Mouse (Mus musculus) embryonic stem cell, embryonic (primary cell): Measurements from ENCODE around the gene Thbs4.

ENCODE experiments used
- CTCF ChIA-PET, 4 experiments: fragments of 300-600 bp in 2 of 4; fragments of 350-600 bp in 2 of 4; sonication (Branson Sonifier 250); formaldehyde crosslinking; loops; one replicate each; lab custom pipeline; 2022; ENCODE audit warnings: inconsistent platforms in 2 of 4; lab: Charles Lee
- POLR2A ChIA-PET, 4 experiments: fragments of 300-600 bp in 2 of 4; fragments of 350-600 bp in 2 of 4; sonication (Branson Sonifier 250); formaldehyde crosslinking; loops; one replicate each; lab custom pipeline; 2022; ENCODE audit warnings: antibody characterized with exemption in 4 of 4, inconsistent platforms in 1 of 4; lab: Charles Lee

The Thbs4 gene

DNA sequence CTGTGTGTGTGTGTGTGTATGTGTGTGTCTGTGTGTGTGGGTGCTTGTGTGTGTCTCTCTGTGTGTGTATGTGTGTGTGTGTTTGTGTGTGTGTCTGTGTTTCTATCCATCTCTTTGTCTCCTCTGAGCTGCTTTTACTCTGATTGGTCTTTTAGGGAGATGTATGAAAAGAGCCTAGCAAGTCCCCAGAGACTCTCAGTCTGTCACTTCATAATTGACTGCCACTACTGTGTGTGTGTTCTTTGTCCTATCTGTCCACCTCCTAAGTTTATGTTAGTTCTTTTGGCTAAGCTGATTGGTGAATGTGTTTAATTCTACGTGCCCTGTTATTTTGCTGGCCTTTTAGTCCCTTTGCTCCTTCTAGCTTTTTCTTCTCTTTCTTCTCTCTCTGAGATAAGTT is 58.9 kb downstream of the Thbs4 start:
- ChIA-PET CTCF (no interaction called here), POLR2A (no interaction called here)

DNA sequence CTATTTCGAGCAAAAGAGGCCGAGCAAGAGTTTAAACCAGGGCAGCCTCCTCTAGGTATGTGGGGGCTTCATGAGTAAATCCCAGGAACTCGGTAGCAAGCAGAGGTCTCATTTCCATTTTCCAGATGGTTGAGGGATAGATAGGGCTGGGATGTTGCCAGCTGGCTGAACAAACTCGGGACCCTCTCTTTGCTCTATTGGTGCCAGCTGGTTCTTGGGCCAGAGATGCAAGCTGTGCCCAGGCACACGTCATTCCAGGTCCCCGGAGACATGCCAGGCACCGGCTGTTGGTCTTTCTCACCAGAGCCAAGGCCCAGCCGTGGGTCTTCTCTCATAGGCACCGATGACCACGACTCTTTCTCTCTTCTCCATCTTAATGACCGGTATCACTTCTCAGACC is 60.9 kb downstream of the Thbs4 start:
- POLR2A ChIA-PET: interaction anchor here in 1 of 4 experiments (0.6 kb wide), 1 partner anchor 24 kb away, joined by 3 read pairs; no protein-coding TSS in a partner anchor
- CTCF ChIA-PET: interaction anchor here in 3 of 4 experiments (0.6 to 1.7 kb wide), 6 partner anchors 8 to 1598 kb away, joined by 3 to 5 read pairs (median 4); no protein-coding TSS in a partner anchor

DNA sequence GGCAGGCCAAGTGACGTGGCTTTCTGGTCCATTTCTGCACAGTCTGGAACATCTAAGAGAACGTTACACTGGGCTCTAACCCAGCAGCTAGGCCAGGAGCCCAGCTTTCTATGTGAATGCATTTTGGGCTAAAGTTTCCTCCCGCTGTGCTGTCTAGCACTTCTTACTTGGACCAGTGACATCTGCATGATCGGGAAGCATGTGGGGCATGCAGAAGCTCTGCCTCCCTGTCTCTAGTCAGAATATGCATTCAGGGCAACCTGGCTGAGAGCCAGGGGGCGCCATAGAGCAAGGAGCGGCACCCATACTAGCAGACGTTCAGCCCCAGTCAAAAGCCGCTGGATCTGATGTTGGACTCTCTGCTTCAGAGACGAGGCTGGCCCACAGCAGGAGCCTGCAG is 61.4 kb downstream of the Thbs4 start:
- POLR2A ChIA-PET: interaction anchor here in 2 of 4 experiments (0.6 to 1.9 kb wide), 4 partner anchors 25 to 768 kb away, joined by 3 to 4 read pairs (median 4); partner anchors contain the start of gene Serinc5 (in 2 of the 2)
- CTCF ChIA-PET: interaction anchor here (0.6 to 1.7 kb wide), 15 partner anchors 8 to 1599 kb away, joined by 3 to 5 read pairs (median 3); no protein-coding TSS in a partner anchor

DNA sequence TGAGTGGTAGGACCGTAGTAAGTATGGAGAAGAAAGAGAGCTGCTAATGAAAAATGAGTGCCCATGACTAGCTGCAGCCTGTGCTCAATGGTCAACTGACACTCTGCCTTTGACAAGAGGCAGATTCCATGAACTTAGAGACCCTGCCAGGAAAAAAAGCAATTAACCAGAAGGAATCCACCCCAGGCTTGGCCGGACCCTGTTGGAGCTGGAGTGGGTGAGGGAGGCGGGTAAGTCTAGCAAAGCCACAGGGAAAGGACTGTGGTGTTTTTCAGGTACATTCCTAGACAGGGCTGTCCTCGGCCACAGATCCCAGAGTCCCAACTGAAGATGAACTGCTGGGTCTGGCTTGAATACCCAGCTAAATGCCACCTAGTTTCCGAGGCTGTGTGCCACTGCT is 61.8 kb downstream of the Thbs4 start:
- POLR2A ChIA-PET: interaction anchor here in 2 of 4 experiments (0.5 to 1.9 kb wide), 4 partner anchors 122 to 1034 kb away, joined by 3 to 4 read pairs (median 4); partner anchors contain the start of gene Serinc5 (in 2 of the 2)
- CTCF ChIA-PET: interaction anchor here (0.6 to 1.7 kb wide), 14 partner anchors 8 to 1051 kb away, joined by 3 to 5 read pairs (median 4); no protein-coding TSS in a partner anchor

DNA sequence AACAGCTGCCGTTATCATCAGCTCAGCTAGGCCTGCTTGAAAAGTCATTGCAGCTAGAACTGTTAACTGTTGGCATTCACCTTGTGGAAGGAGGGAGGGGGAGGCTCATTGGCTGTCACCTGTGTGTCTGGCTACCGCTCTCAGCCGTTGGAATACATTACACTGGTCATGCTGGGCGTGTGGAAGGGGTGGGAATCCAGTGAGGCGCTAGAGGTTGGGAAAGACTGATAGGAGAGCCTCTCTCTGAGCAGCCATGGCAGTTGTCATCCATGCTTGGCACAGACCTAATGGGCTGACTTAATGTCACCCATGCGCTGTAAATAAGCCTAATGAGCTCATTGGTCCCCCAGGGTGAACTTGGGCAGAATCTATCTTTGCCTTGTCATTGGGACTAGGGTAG is 62.8 kb downstream of the Thbs4 start:
- ChIA-PET CTCF (interaction anchor here in 3 of 4 experiments (1.0 to 1.6 kb wide), 5 partner anchors 9 to 28 kb away, joined by 3 to 5 read pairs (median 4); no protein-coding TSS in a partner anchor), POLR2A (interaction anchor here in 2 of 4 experiments (0.6 to 1.9 kb wide), 3 partner anchors 121 to 412 kb away, joined by 4 to 6 read pairs (median 4); partner anchors contain the start of gene Serinc5 (in 2 of the 2))

DNA sequence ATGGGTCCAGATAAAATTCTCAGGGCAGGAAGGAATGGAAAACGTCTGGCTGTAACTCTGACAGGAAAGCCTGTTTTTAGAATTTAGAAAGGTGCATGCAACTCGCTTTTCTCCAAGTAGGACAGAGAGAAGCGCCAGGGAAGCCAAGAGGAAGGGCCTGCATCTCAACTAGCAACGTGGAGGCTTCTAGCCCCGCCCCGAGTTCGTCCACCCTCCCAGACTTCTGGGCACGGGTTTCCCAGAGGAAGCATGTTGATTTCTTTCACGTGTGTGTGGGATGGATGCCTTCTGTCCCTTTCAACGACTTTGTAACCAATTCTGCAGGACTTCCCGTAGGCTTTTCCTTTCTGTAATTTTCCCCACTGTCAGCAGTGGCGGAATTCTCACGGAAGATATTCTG is 64.8 kb downstream of the Thbs4 start:
- ChIA-PET CTCF (interaction anchor here in 2 of 4 experiments (0.9 to 1.6 kb wide), 2 partner anchors 11 to 22 kb away, joined by 3 read pairs; no protein-coding TSS in a partner anchor), POLR2A (no interaction called here)

DNA sequence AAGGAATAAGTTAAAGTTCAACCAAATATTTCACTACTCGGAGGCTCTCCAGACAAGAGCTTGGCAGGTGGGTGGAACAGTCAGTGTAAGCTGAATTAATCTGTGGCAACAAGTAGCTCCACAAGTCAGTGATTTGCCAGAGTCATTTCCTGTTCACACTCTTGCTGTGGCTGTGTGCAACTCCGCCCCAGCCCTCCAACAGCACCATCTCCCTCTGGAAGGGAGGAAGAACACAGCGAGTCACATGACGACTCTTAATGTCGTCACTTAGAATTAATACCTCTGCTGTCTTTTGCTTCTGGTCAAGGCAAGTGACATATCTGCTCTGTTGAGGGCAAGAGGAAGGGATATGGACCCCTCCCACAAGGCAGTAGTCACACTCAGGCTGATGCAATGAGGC is 72.2 kb downstream of the Thbs4 start:
- CTCF ChIA-PET: no interaction called here
- POLR2A ChIA-PET: no interaction called here

DNA sequence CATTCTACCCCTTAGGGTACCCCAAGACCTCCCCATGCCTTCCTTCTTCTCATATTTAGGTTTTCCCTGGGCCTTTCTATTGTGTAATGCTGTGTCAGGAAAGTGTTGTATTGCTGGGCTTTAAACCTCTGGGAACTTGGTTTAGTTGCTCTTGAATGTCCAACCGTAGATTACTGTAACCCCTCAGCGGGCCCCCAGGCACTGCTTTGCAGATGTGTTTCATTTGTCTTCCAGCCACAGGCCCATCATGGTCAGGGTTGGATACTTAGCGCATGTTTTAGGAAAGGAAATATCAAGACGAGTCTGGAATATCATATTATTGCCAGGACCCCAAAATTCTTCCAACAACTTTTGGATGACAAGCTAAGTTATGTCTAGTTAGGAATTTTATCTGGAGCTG is 73.6 kb downstream of the Thbs4 start:
- ChIA-PET POLR2A (no interaction called here), CTCF (no interaction called here)

DNA sequence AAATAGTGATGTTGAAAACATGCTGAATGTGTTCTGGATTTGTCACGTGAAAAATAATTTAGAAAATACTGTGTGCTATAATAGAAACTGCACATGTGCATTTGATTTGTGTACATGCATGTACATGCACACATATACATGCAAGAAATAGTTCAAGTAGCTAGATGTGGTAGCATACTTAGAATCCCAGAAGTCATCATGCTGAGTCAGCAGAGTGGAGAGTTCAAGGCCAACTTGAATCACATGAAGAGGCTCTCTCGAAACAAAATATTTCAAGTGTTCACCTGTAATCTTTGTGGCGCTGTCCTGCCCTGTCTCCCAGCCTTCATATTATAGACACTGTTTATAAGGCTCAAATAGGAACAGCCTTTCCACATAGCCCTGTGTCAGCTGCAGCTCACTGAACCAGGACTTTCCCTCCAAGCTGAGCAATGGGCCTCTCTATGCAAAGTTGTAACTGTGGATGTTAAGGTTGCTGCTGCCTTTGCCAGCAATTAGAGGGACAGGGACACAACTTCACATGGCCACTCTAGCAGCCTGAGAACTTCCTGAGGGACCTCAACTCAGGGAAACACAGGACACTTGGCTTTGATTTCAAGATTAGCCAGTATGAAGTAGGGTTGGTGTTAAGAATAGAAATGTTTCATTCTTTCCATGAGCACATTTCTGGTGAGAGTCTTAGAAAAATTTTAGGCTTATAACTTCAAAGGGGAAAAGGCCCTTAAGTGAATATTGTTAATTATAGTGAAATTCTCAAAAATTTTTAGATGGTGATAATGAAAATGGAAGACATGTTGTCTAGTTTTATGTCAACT is 76.6 kb downstream of the Thbs4 start:
- ChIA-PET POLR2A (no interaction called here), CTCF (no interaction called here)

DNA sequence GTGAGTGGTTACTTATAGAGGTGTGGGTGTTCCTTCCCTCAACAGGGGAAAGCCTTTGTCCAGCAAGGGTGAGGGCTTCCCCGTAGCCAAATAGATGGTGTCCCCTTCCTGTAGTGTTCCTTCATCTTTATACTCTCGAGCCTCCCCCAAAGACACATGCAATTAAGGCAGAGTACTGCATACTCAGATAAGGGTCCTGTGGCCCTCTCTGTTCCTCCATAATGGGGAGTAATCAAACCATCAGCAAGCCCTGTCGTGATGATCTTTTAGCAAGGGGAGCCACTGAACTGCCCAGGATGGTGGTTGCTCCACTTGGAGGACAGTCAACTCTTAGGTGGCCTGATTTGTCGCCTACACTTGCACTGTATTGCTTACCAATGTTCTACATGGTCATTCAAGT is 82.0 kb downstream of the Thbs4 start:
- ChIA-PET CTCF (no interaction called here), POLR2A (no interaction called here)

DNA sequence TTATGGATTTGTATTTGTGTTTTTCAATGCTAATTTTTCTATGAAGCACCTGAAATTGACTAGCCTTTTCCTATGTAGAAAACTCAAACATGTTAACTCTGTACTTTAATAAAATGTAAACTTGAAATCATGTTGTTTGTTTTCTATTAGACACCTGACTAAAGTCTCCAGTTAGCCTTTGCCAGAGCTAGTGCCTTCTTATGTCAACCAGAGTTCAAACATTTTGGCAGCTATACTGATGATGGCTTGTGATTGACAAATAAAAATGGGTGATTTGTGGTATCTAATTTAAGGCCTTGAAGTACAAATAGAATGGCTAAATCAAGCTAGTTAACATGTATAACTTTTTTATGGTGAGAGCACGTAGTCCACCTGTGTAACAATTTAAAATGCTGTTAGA is 82.8 kb downstream of the Thbs4 start:
- CTCF ChIA-PET: no interaction called here
- POLR2A ChIA-PET: no interaction called here

DNA sequence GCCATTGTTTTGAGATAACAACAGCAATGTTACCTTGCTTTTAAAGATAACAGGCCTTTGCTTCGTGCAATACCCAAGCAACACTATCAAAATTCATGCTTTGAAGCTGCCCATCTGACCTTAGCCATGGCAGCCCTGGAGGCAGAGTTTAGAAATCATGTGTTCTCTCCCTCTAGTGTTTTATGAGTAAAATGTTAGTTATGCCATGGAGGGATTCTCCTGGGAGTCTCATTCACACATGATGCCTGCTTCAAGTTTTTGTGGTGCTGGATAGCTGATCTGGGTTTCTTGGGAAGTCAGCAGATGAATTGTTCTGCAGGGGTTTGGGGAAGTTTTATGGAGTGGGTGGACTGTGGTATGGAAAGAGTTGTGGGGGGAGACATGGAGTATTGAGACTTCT is 84.3 kb downstream of the Thbs4 start:
- ChIA-PET CTCF (interaction anchor here in 2 of 4 experiments (0.7 to 0.8 kb wide), 2 partner anchors 22 to 1425 kb away, joined by 3 to 5 read pairs; no protein-coding TSS in a partner anchor), POLR2A (interaction anchor here in 2 of 4 experiments (0.5 to 1.7 kb wide), 2 partner anchors 12 to 125 kb away, joined by 3 to 4 read pairs; no protein-coding TSS in a partner anchor)

DNA sequence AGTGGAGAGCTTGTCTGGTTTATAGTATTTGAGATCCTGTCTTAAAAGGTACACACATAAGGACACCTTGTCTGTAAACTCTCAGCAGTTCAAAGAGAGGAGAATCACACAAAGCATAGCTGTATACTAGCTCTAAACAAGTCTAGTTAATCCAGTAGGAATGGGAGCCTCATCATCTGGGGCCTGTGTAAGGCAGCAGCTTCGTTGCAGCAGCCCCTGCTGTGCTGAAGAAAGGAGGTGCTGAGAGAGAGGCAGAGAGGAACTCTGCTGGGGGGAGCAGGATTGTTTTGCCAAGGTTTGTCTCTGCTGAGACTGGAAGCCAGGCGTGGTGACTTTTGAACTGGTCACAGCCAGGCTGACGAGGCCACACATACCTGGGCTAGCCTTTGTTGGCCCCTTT is 85.1 kb downstream of the Thbs4 start:
- ChIA-PET POLR2A (interaction anchor here in 1 of 4 experiments (1.7 kb wide), 1 partner anchor 11 kb away, joined by 4 read pairs; no protein-coding TSS in a partner anchor), CTCF (no interaction called here)

DNA sequence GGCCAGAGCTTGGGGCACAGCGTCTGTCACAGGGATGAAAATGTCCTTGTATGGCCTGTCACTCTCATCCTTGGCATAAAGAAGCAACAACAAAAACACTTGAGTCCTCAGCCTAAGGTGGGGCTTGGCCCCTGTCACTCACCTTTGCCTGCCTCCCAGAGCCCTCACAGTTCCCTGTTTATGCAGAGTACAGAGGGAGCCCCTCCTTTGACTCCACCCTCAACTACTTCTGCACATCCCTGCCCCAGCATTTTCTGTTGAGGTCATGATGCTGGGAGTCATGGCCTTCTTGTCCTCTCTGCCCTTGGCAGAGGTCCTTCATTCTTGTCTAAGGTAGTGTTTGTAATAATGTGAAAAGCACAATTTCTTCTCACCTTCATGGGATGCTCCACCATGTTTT is 86.2 kb downstream of the Thbs4 start:
- ChIA-PET CTCF (no interaction called here), POLR2A (interaction anchor here in 1 of 4 experiments (1.7 kb wide), 1 partner anchor 98 kb away, joined by 6 read pairs; the partner anchor contains the start of gene Serinc5)

DNA sequence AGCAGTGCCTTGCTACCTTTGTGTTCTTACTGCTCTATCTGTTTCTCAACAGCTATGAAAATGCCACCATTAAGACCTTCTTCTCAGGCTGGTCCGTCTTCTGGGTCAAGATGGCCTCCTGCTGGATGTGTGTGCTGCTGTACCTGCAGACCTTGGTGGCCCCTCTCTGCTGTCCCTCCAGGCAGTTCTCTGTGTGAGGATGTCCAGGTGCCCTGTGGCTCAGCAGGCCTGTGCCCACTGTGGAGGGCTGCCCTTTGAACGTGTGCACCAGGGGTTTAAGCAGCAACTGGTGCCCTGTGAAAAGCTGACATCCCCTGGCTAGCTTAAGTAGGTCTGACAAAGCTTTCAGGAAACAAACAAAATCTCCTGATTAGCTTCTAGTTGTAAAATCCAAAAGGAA is 86.7 kb downstream of the Thbs4 start:
- ChIA-PET CTCF (interaction anchor here in 1 of 4 experiments (0.5 kb wide), 1 partner anchor 294 kb away, joined by 7 read pairs; no protein-coding TSS in a partner anchor), POLR2A (interaction anchor here in 1 of 4 experiments (1.7 kb wide), 1 partner anchor 98 kb away, joined by 6 read pairs; the partner anchor contains the start of gene Serinc5)

DNA sequence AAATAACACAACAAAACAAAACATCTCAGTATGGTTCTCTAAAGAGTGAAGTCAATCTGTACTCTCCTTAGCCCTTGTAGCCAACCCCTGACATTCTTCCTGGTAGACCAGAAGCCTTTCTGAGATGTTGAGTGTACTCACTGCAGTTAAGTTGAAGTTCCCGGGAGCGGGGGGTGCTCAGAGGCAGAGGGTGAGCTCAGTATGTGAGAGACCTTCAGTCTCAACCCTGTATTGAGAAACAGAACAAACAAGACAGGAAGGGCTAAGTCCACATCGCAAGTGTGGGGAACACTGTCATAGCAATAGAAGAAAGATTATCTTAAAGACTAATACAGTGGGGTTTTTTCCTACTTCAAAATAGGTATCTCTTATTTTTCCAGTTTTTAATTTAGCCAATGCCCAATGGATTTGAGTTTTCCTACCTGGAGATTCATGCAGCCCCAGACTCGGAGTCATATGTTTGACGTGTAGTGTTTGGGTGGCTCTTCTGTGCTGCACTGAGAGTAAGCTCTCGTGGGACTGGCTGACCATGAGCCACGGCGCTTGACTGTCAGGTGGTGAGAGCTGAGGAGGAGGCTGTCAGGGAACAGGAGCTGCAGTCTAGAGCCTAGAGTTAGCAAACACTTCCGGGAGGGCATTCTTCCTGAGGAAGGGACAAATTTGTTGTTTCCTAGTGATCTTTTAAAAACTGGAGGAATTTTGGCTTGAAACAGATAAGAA is 88.1 kb downstream of the Thbs4 start:
- POLR2A ChIA-PET: no interaction called here
- CTCF ChIA-PET: interaction anchor here in 1 of 4 experiments (1.2 kb wide), 1 partner anchor 126 kb away, joined by 3 read pairs; no protein-coding TSS in a partner anchor

DNA sequence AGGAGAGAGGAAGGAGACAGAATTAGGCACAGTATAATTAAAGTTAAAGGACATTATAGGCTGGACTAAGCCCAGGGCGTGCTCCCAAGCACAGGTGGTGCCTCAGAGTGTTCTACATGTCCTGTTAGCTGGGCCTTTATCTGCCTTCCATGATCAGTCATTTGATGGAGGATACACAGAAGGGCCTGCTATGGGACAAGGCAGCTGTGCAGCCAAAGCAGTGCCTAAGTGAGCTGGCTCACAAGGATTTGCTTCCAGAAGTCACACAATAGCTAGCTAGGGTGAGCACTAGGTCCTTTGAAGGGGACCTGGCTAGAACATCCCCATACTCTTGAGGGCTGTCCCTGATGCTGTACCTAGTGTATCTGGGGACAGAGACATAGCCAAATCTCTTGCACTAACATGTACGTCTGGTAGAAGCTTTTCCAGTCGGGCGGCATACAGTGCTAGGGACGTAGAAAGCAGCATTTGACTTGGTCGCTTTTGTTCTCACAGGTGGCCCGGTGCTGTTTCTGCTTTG is 89.5 kb downstream of the Thbs4 start:
- POLR2A ChIA-PET: no interaction called here
- CTCF ChIA-PET: no interaction called here

DNA sequence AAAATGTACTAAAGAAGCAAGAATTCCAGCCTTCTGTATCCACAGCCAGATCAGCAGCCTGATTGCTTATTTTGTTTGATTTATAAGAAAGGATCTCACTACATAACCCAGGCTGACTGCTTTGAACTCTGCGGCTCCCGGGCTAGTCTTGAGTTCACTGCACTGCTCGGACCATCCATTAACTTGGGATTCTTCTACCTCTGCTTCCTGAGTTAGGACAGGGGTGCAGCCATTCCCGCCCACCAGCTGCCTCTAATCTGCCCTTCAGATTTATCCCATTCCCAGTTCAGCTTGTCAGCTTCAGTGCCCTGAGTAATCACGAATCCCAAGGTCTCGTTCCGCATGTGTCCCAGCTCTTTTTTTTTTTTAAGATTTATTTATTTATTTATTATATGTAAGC is 90.4 kb downstream of the Thbs4 start:
- POLR2A ChIA-PET: interaction anchor here in 3 of 4 experiments (0.6 to 1.6 kb wide), 6 partner anchors 10 to 350 kb away, joined by 3 to 8 read pairs (median 4); partner anchors contain the start of genes Msh3 (in 2 of the 3), Serinc5 (in 2 of the 3) and Dhfr (in 1 of the 3)
- CTCF ChIA-PET: no interaction called here
